In genomic region chr17:30456293-30456692, GRCm38 (mm10) we compare ENCODE assay signal across 18 mouse cellular contexts.
DNase-seq lines count a peak whose midpoint lies in the region; ATAC-seq lines count a peak whose summit lies in the region.
"Had no signal": no experiment of that assay in that cellular context is flagged by ENCODE, and none has a peak within 500 bp of the region (broad histone marks: within the 10 kb centered on the region; RNA-seq: fewer than 3 reads in every experiment).

No protein-coding gene starts in this region.

- 66% methylated on average over 12 of the region's 12 CpGs for WGBS in hindbrain, embryonic 10.5 days
- WGBS in hindbrain, embryonic 13.5 days = 61% methylated on average over 12 of the region's 12 CpGs

- H3K27ac ChIP-seq in hindbrain, embryonic 10.5 days = peak overlapping the region; percentile 64; the same call in 1 of the 2 replicates
- no peak overlapping the region for H3K27ac ChIP-seq in hindbrain, embryonic 13.5 days
- H3K27ac ChIP-seq: embryonic facial prominence, embryonic 12.5 days; forebrain, embryonic 13.5 days; limb, embryonic 13.5 days; liver, embryonic 15.5 days had no signal

- no peaks in the 10 kb centered on the region for H3K27me3 ChIP-seq in hindbrain, embryonic 10.5 days (ENCODE audit: insufficient read depth, poor library complexity, severe bottlenecking)
- H3K27me3 ChIP-seq in hindbrain, embryonic 13.5 days = no peaks in the 10 kb centered on the region
- H3K27me3 ChIP-seq: embryonic facial prominence, embryonic 12.5 days; forebrain, embryonic 13.5 days; limb, embryonic 13.5 days; liver, embryonic 15.5 days had no signal

- ATAC-seq in hindbrain, embryonic 13.5 days (ENCODE audit: low FRiP score) = no peak
- no peak for ATAC-seq in granulocyte monocyte progenitor cell, adult 5-6 weeks (replicated peaks; ENCODE audit: poor library complexity, severe bottlenecking)
- ATAC-seq: forebrain, embryonic 13.5 days had no signal

- H3K9ac ChIP-seq in hindbrain, embryonic 13.5 days = no peak overlapping the region
- H3K9ac ChIP-seq: embryonic facial prominence, embryonic 12.5 days; forebrain, embryonic 13.5 days; limb, embryonic 13.5 days; liver, embryonic 15.5 days had no signal

- no peak for DNase-seq in hindbrain, embryonic 10.5 days (ENCODE audit: low spot score)
- DNase-seq in kidney, postnatal 4 days = peak; percentile 37 to 65
- no peak for DNase-seq in kidney, adult 18-20 months
- DNase-seq in ovary, postnatal 36 days (ENCODE audit: low spot score) = peak; percentile 65
- no peak for DNase-seq in ovary, postnatal 10 days (ENCODE audit: low spot score)
- DNase-seq: adrenal gland, adult 2 months; cerebellum, adult 8-10 months; heart, adult 11 months; heart, postnatal 36 days; lung, postnatal 10 days; midbrain, embryonic 14.5 days had no signal

- peaks cover 25% of the 10 kb centered on the region for H3K4me1 ChIP-seq in hindbrain, embryonic 10.5 days (replicated peaks)
- H3K4me1 ChIP-seq in hindbrain, embryonic 13.5 days (replicated peaks) = peaks cover 60% of the 10 kb centered on the region
- H3K4me1 ChIP-seq: embryonic facial prominence, embryonic 12.5 days; liver, embryonic 15.5 days had no signal

- no peak overlapping the region for H3K4me2 ChIP-seq in hindbrain, embryonic 13.5 days
- H3K4me2 ChIP-seq: embryonic facial prominence, embryonic 12.5 days; forebrain, embryonic 13.5 days; limb, embryonic 13.5 days; liver, embryonic 15.5 days had no signal

- H3K4me3 ChIP-seq in hindbrain, embryonic 10.5 days = no peak overlapping the region
- H3K4me3 ChIP-seq in hindbrain, embryonic 13.5 days = no peak overlapping the region
- H3K4me3 ChIP-seq: embryonic facial prominence, embryonic 12.5 days; erythroblast, embryonic 14.5 days; forebrain, embryonic 13.5 days; limb, embryonic 13.5 days; liver, embryonic 15.5 days had no signal

- no peaks in the 10 kb centered on the region for H3K36me3 ChIP-seq in hindbrain, embryonic 10.5 days
- H3K36me3 ChIP-seq in hindbrain, embryonic 13.5 days = no peaks in the 10 kb centered on the region
- H3K36me3 ChIP-seq: embryonic facial prominence, embryonic 12.5 days; limb, embryonic 13.5 days; liver, embryonic 15.5 days had no signal

- no peaks in the 10 kb centered on the region for H3K9me3 ChIP-seq in hindbrain, embryonic 10.5 days
- H3K9me3 ChIP-seq in hindbrain, embryonic 13.5 days = no peaks in the 10 kb centered on the region
- H3K9me3 ChIP-seq: embryonic facial prominence, embryonic 12.5 days; forebrain, embryonic 13.5 days; limb, embryonic 13.5 days; liver, embryonic 15.5 days had no signal

Comparison
In these comparisons a context has a peak if more than half of its experiments do, and no peak if none do; other contexts are left out.
1. DNase-seq: peak in kidney, postnatal 4 days (2 of 2) and ovary, postnatal 36 days (single experiment); none in hindbrain, embryonic 10.5 days (single experiment), kidney, adult 18-20 months (single experiment) and ovary, postnatal 10 days (single experiment).